Mouse (Mus musculus) cortical plate, adult 2 months (tissue): ENCODE measurements around the gene Rnf128.

Experiments
- CTCF ChIP-seq: fragments of 200-500 bp; IDR thresholded peaks from 2 replicates; pipeline ENCODE4 v1.5.1; 2011; ENCODE audit warnings: mild to moderate bottlenecking, control low read depth, low read length; ENCODE audit not compliant: insufficient read depth; ENCODE audit errors: extremely low read depth
- POLR2A ChIP-seq: fragments of 200-500 bp; IDR thresholded peaks from 2 replicates; pipeline ENCODE4 v1.6.1; 2011; ENCODE audit warnings: mild to moderate bottlenecking, low read length, control low read depth; ENCODE audit not compliant: insufficient read depth; ENCODE audit errors: extremely low read depth

DNA sequence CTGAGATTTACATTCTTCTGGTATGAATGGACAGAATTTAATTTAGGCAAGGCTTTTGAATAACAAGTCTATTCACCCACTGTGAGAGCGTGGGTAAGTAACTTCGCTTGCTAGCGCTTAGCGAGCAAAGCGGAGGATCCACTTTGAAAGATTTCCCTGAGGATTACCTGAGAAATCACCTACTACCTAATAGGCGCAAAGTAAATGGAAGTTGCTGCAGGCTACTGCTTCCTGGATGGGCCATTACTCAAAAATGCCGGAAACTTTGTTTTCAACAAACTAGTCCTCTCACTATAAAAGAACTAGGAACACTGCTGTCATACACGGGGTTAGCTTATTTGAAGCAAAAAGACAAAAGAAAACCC is 121.3 kb downstream of the Rnf128 start:
- TF ChIP-seq CTCF, result no peak
- TF ChIP-seq POLR2A, result no peak
